Mouse (Mus musculus) lung, postnatal 14 days (tissue): ENCODE measurements around the gene Carnmt1.

Experiments used
- DNase-seq: peaks from one replicate; pipeline ENCODE4 v3.0.0; 2021

Gene Carnmt1

GRCm38 (mm10) chr19:18716374-18716773 is 45.8 kb downstream of the Carnmt1 start:
- peak; percentile 81 for DNase-seq

- DNase-seq = no peak
Measured at GRCm38 (mm10) chr19:18720337-18720736, 49.8 kb downstream of the Carnmt1 start.

GRCm38 (mm10) chr19:18725186-18725585 is 54.6 kb downstream of the Carnmt1 start:
- DNase-seq = no peak

GRCm38 (mm10) chr19:18730255-18730654 is 59.7 kb downstream of the Carnmt1 start:
- no peak for DNase-seq

GRCm38 (mm10) chr19:18731077-18731476 is 60.5 kb downstream of the Carnmt1 start:
- no peak for DNase-seq

GRCm38 (mm10) chr19:18735901-18736300 is 65.3 kb downstream of the Carnmt1 start:
- DNase-seq = no peak

- no peak for DNase-seq
Measured at GRCm38 (mm10) chr19:18739146-18739545, 68.6 kb downstream of the Carnmt1 start.

GRCm38 (mm10) chr19:18743946-18744345 is 73.4 kb downstream of the Carnmt1 start:
- DNase-seq = peak; percentile 42

GRCm38 (mm10) chr19:18746576-18747340 is 76.2 kb downstream of the Carnmt1 start:
- DNase-seq = no peak

- DNase-seq = no peak
Measured at GRCm38 (mm10) chr19:18747379-18747778, 76.8 kb downstream of the Carnmt1 start.

GRCm38 (mm10) chr19:18749598-18750339 is 79.2 kb downstream of the Carnmt1 start, which contains the start of gene Trpm6:
Gene Trpm6 (plus strand): TSS chr19:18749983.
- DNase-seq = peak; percentile 34
